Mouse (Mus musculus): Measurements from ENCODE around the gene Rps10. TPM values are rescaled to one million over a fixed set of nuclear protein-coding genes. Genes with fewer than 3 reads are reported as not detected.

The Rps10 gene
- polyA plus RNA-seq, 1 experiment from 2014 or later, result 712 TPM

GRCm38 (mm10) chr17:27656011-27656399 lies 19.5 kb upstream of the Rps10 start:
- H3K4me3 ChIP-seq, result peak overlapping the region; percentile 58
- peaks cover 44% of the 10 kb centered on the region for H3K27me3 ChIP-seq
- H3K4me1 ChIP-seq, result peaks cover 20% of the 10 kb centered on the region
- peak overlapping the region; percentile 74 for H3K9ac ChIP-seq
- peak overlapping the region; percentile 94 for H3K4me2 ChIP-seq (replicated peaks)
- peak overlapping the region; percentile 64; the same call in 1 of the 2 replicates for H3K27ac ChIP-seq
- ATAC-seq (ENCODE audit: low FRiP score), result peak; percentile 28
- WGBS, result 2% methylated on average over 13 of the region's 14 CpGs
- H3K36me3 ChIP-seq, result no peaks in the 10 kb centered on the region
- H3K9me3 ChIP-seq (replicated peaks), result no peaks in the 10 kb centered on the region

GRCm38 (mm10) chr17:27655089-27656010 lies 18.9 kb upstream of the Rps10 start, which contains the start of gene Pacsin1:
Gene Pacsin1 (plus strand): TSS chr17:27655509.
- Histone ChIP-seq H3K4me1 (peaks cover 20% of the 10 kb centered on the region), H3K9me3 (replicated peaks) (no peaks in the 10 kb centered on the region), H3K27me3 (peaks cover 46% of the 10 kb centered on the region), H3K27ac (peak within 1 kb of the TSS; percentile 64), H3K4me2 (replicated peaks) (peak within 1 kb of the TSS; percentile 94), H3K4me3 (peak within 1 kb of the TSS; percentile 58), H3K36me3 (no peaks in the 10 kb centered on the region), H3K9ac (peak within 1 kb of the TSS; percentile 74)
- ATAC-seq (ENCODE audit: low FRiP score), result peak; percentile 83
- WGBS, result 1% methylated on average over 58 of the region's 65 CpGs

GRCm38 (mm10) chr17:27653253-27653959 lies 16.9 kb upstream of the Rps10 start:
- Histone ChIP-seq H3K4me3 (no peak overlapping the region), H3K4me2 (replicated peaks) (no peak overlapping the region), H3K27me3 (peaks cover 46% of the 10 kb centered on the region), H3K9me3 (replicated peaks) (no peaks in the 10 kb centered on the region), H3K4me1 (peaks cover 20% of the 10 kb centered on the region), H3K27ac (no peak overlapping the region), H3K9ac (no peak overlapping the region), H3K36me3 (no peaks in the 10 kb centered on the region)
- 65% methylated on average over 10 of the region's 10 CpGs for WGBS
- ATAC-seq (ENCODE audit: low FRiP score), result no peak

GRCm38 (mm10) chr17:27652046-27652790 lies 15.7 kb upstream of the Rps10 start:
- Histone ChIP-seq H3K36me3 (no peaks in the 10 kb centered on the region), H3K27ac (no peak overlapping the region), H3K4me1 (peaks cover 20% of the 10 kb centered on the region), H3K9me3 (replicated peaks) (no peaks in the 10 kb centered on the region), H3K4me2 (replicated peaks) (no peak overlapping the region), H3K9ac (no peak overlapping the region), H3K4me3 (no peak overlapping the region), H3K27me3 (peaks cover 41% of the 10 kb centered on the region)
- no peak for ATAC-seq (ENCODE audit: low FRiP score)
- WGBS, result 85% methylated on average over 23 of the region's 23 CpGs

GRCm38 (mm10) chr17:27650586-27650985 lies 14.1 kb upstream of the Rps10 start:
- H3K9me3 ChIP-seq (replicated peaks), result no peaks in the 10 kb centered on the region
- H3K27me3 ChIP-seq, result peaks cover 27% of the 10 kb centered on the region
- 82% methylated on average over 13 of the region's 13 CpGs for WGBS
- H3K4me3 ChIP-seq, result no peak overlapping the region
- no peaks in the 10 kb centered on the region for H3K36me3 ChIP-seq
- no peak overlapping the region for H3K27ac ChIP-seq
- ATAC-seq (ENCODE audit: low FRiP score), result no peak
- H3K4me1 ChIP-seq, result peaks cover 9% of the 10 kb centered on the region
- H3K9ac ChIP-seq, result no peak overlapping the region
- H3K4me2 ChIP-seq (replicated peaks), result no peak overlapping the region

GRCm38 (mm10) chr17:27650160-27650559 lies 13.7 kb upstream of the Rps10 start:
- H3K27ac ChIP-seq, result no peak overlapping the region
- H3K36me3 ChIP-seq, result no peaks in the 10 kb centered on the region
- H3K4me2 ChIP-seq (replicated peaks), result no peak overlapping the region
- H3K4me1 ChIP-seq, result peaks cover 5% of the 10 kb centered on the region
- H3K4me3 ChIP-seq, result no peak overlapping the region
- H3K9me3 ChIP-seq (replicated peaks), result no peaks in the 10 kb centered on the region
- ATAC-seq (ENCODE audit: low FRiP score), result no peak
- H3K27me3 ChIP-seq, result peaks cover 24% of the 10 kb centered on the region
- 10% methylated on average over 12 of the region's 12 CpGs for WGBS
- no peak overlapping the region for H3K9ac ChIP-seq

GRCm38 (mm10) chr17:27645807-27646206 lies 9.3 kb upstream of the Rps10 start:
- H3K9ac ChIP-seq, result no peak overlapping the region
- no peaks in the 10 kb centered on the region for H3K36me3 ChIP-seq
- H3K4me2 ChIP-seq (replicated peaks), result no peak overlapping the region
- peaks cover under 1% of the 10 kb centered on the region for H3K27me3 ChIP-seq
- no peaks in the 10 kb centered on the region for H3K9me3 ChIP-seq (replicated peaks)
- H3K27ac ChIP-seq, result no peak overlapping the region
- no peak for ATAC-seq (ENCODE audit: low FRiP score)
- no peak overlapping the region for H3K4me3 ChIP-seq
- WGBS, result 38% methylated on average over 7 of the region's 7 CpGs
- H3K4me1 ChIP-seq, result peaks cover 13% of the 10 kb centered on the region

GRCm38 (mm10) chr17:27644572-27644971 lies 8.1 kb upstream of the Rps10 start:
- H3K4me3 ChIP-seq, result no peak overlapping the region
- WGBS, result 43% methylated on average over 2 of the region's 2 CpGs
- ATAC-seq (ENCODE audit: low FRiP score), result no peak

GRCm38 (mm10) chr17:27643756-27644155 lies 7.3 kb upstream of the Rps10 start:
- Histone ChIP-seq H3K9ac (no peak overlapping the region), H3K27ac (no peak overlapping the region), H3K36me3 (no peaks in the 10 kb centered on the region), H3K4me3 (no peak overlapping the region), H3K9me3 (replicated peaks) (no peaks in the 10 kb centered on the region), H3K27me3 (no peaks in the 10 kb centered on the region; the same call in 1 of the 2 replicates), H3K4me1 (peaks cover 13% of the 10 kb centered on the region), H3K4me2 (replicated peaks) (no peak overlapping the region)
- WGBS, result 87% methylated on average over 9 of the region's 9 CpGs
- no peak for ATAC-seq (ENCODE audit: low FRiP score)

More at GRCm38 (mm10) chr17:27644572-27644971, 8.1 kb upstream of the Rps10 start:
- Histone ChIP-seq H3K4me1 (peaks cover 13% of the 10 kb centered on the region), H3K27me3 (no peaks in the 10 kb centered on the region; the same call in 1 of the 2 replicates), H3K36me3 (no peaks in the 10 kb centered on the region), H3K9me3 (replicated peaks) (no peaks in the 10 kb centered on the region), H3K27ac (no peak overlapping the region), H3K9ac (no peak overlapping the region), H3K4me2 (replicated peaks) (no peak overlapping the region)

- Histone ChIP-seq H3K36me3 (no peaks in the 10 kb centered on the region), H3K4me2 (replicated peaks) (peak overlapping the region; percentile 28), H3K4me3 (no peak overlapping the region), H3K9me3 (replicated peaks) (no peaks in the 10 kb centered on the region), H3K27ac (peak overlapping the region; percentile 89), H3K27me3 (no peaks in the 10 kb centered on the region; the same call in 1 of the 2 replicates), H3K9ac (peak overlapping the region; percentile 47; the same call in 1 of the 2 replicates), H3K4me1 (peaks cover 13% of the 10 kb centered on the region)
- peak; percentile 42; the same call in 1 of the 2 replicates for ATAC-seq (ENCODE audit: low FRiP score)
- 37% methylated on average over 6 of the region's 6 CpGs for WGBS
Measured at GRCm38 (mm10) chr17:27643101-27643500, 6.6 kb upstream of the Rps10 start.

GRCm38 (mm10) chr17:27642491-27643062 lies 6.1 kb upstream of the Rps10 start:
- ATAC-seq (ENCODE audit: low FRiP score), result peak; percentile 87
- 18% methylated on average over 12 of the region's 12 CpGs for WGBS
- no peaks in the 10 kb centered on the region for H3K9me3 ChIP-seq (replicated peaks)
- peak overlapping the region; percentile 89 for H3K27ac ChIP-seq
- no peaks in the 10 kb centered on the region for H3K36me3 ChIP-seq
- H3K27me3 ChIP-seq, result no peaks in the 10 kb centered on the region; the same call in 1 of the 2 replicates
- peaks cover 13% of the 10 kb centered on the region for H3K4me1 ChIP-seq
- peak overlapping the region; percentile 28 for H3K4me2 ChIP-seq (replicated peaks)
- H3K4me3 ChIP-seq, result no peak overlapping the region
- peak overlapping the region; percentile 47; the same call in 1 of the 2 replicates for H3K9ac ChIP-seq

Data from hindbrain, embryonic 12.5 days (tissue).